Mouse (Mus musculus) MEL (cell line): ENCODE measurements at regions not wholly inside any gene's neighbourhood (a gene's known extent, or its start where the extent isn't known, plus 50 kb on each side); places are given as distances from the start of the nearest gene placed in this dataset.

Source experiments
- DNase-seq: peaks from one replicate; pipeline ENCODE4 v3.0.0; 2011; ENCODE audit warnings: low read depth, low spot score
- H3K27ac ChIP-seq: 2 replicates; pipeline ENCODE4 v1.5.1; 2012; ENCODE audit warnings: low read depth, mild to moderate bottlenecking, control low read depth, low read length, moderate library complexity; ENCODE audit not compliant: control insufficient read depth
- H3K27me3 ChIP-seq, 2 experiments: fragments of 150-350 bp in 1 of 2; sonication (generic) in 1 of 2; 2 replicates each; pipeline ENCODE4 v1.6.1; 2012; ENCODE audit warnings: low read length in 2 of 2, mild to moderate bottlenecking in 2 of 2, improper control_type of control experiment in 1 of 2, moderate library complexity in 1 of 2; ENCODE audit not compliant: insufficient read depth in 2 of 2, control insufficient read depth in 1 of 2
- H3K36me3 ChIP-seq, 2 experiments: 2 replicates each; pipeline ENCODE4 v1.6.1; 2012 to 2014; ENCODE audit warnings: low read length in 2 of 2, improper control_type of control experiment in 1 of 2, inconsistent platforms in 1 of 2, mild to moderate bottlenecking in 1 of 2; ENCODE audit not compliant: insufficient read depth in 2 of 2, control insufficient read depth in 1 of 2
- H3K4me1 ChIP-seq, 2 experiments: fragments of 150-350 bp in 1 of 2; sonication (generic) in 1 of 2; 2 replicates each; pipeline ENCODE4 v1.6.1; 2012; ENCODE audit warnings: low read length in 2 of 2, improper control_type of control experiment in 1 of 2, mild to moderate bottlenecking in 1 of 2; ENCODE audit not compliant: insufficient read depth in 2 of 2, control insufficient read depth in 1 of 2
- H3K4me3 ChIP-seq, 2 experiments: fragments of 150-350 bp in 1 of 2; sonication (generic) in 1 of 2; 2 replicates each; pipeline ENCODE4 v1.5.1; 2012; ENCODE audit warnings: low read depth in 2 of 2, low read length in 2 of 2, mild to moderate bottlenecking in 2 of 2, moderate library complexity in 2 of 2, control low read depth in 1 of 2, improper control_type of control experiment in 1 of 2; ENCODE audit not compliant: control insufficient read depth in 1 of 2, insufficient read depth in 1 of 2
- H3K79me2 ChIP-seq: 2 replicates; pipeline ENCODE4 v1.6.1; 2012; ENCODE audit warnings: mild to moderate bottlenecking, low read length, moderate library complexity; ENCODE audit not compliant: control insufficient read depth, poor library complexity, insufficient read depth
- H3K9ac ChIP-seq: 2 replicates; pipeline ENCODE4 v1.6.1; 2012; ENCODE audit warnings: low read depth, mild to moderate bottlenecking, control low read depth, low read length, moderate library complexity; ENCODE audit not compliant: control insufficient read depth, poor library complexity, severe bottlenecking
- H3K9me3 ChIP-seq: fragments of 150-350 bp; sonication (generic); replicated peaks from 2 replicates; pipeline ENCODE4 v1.6.1; 2012; ENCODE audit warnings: mild to moderate bottlenecking, low read length, improper control_type of control experiment, moderate library complexity; ENCODE audit not compliant: insufficient read depth
- BHLHE40 ChIP-seq: IDR thresholded peaks from 2 replicates; pipeline ENCODE4 v1.6.1; 2012; ENCODE audit warnings: low read depth, mild to moderate bottlenecking, inconsistent platforms, low read length, improper control_type of control experiment, borderline replicate concordance
- CTCF ChIP-seq, 3 experiments: IDR thresholded peaks in 2 of 3; conservative IDR thresholded peaks in 1 of 3; 2 replicates each; pipeline ENCODE4 v1.5.1; 2011 to 2012; ENCODE audit warnings: low read length in 3 of 3, low read depth in 2 of 3, mild to moderate bottlenecking in 2 of 3, improper control_type of control experiment in 1 of 3, inconsistent platforms in 1 of 3, mixed read lengths in 1 of 3, moderate library complexity in 1 of 3; ENCODE audit not compliant: control insufficient read depth in 1 of 3, insufficient read depth in 1 of 3, poor library complexity in 1 of 3, severe bottlenecking in 1 of 3
- E2F4 ChIP-seq: IDR thresholded peaks from 2 replicates; pipeline ENCODE4 v1.6.1; 2011; ENCODE audit warnings: low read depth, low read length, improper control_type of control experiment, borderline replicate concordance
- GATA1 ChIP-seq: IDR thresholded peaks from 2 replicates; pipeline ENCODE4 v1.6.1; 2011; ENCODE audit warnings: low read depth, low read length, improper control_type of control experiment
- HCFC1 ChIP-seq: IDR thresholded peaks from 2 replicates; pipeline ENCODE4 v1.6.1; 2012; ENCODE audit warnings: low read depth, mild to moderate bottlenecking, inconsistent platforms, low read length, improper control_type of control experiment, moderate library complexity
- KAT2A ChIP-seq: conservative IDR thresholded peaks from 2 replicates; pipeline ENCODE4 v1.6.1; 2012; ENCODE audit warnings: low read depth, low read length, improper control_type of control experiment, inconsistent platforms
- MAFK ChIP-seq: IDR thresholded peaks from 2 replicates; pipeline ENCODE4 v1.6.1; 2011; ENCODE audit warnings: low read depth, mild to moderate bottlenecking, low read length, improper control_type of control experiment, borderline replicate concordance
- MEF2A ChIP-seq: IDR thresholded peaks from 2 replicates; pipeline ENCODE4 v1.6.1; 2014; ENCODE audit warnings: low read depth, mild to moderate bottlenecking, inconsistent platforms, low read length, improper control_type of control experiment; ENCODE audit not compliant: poor library complexity, insufficient replicate concordance, severe bottlenecking; ENCODE audit errors: extremely low read depth
- MYC ChIP-seq: IDR thresholded peaks from 2 replicates; pipeline ENCODE4 v1.6.1; 2011; ENCODE audit warnings: low read depth, mild to moderate bottlenecking, low read length, improper control_type of control experiment, moderate library complexity
- NRF1 ChIP-seq: IDR thresholded peaks from 2 replicates; pipeline ENCODE4 v1.6.1; 2014; ENCODE audit warnings: low read depth, mild to moderate bottlenecking, inconsistent platforms, low read length, improper control_type of control experiment, moderate library complexity; ENCODE audit not compliant: poor library complexity, insufficient read depth, severe bottlenecking
- TAL1 ChIP-seq: IDR thresholded peaks from 2 replicates; pipeline ENCODE4 v1.6.1; 2012; ENCODE audit warnings: mild to moderate bottlenecking, inconsistent platforms, low read length, moderate library complexity, mixed read lengths
- TCF12 ChIP-seq: IDR thresholded peaks from 2 replicates; pipeline ENCODE4 v1.6.1; 2014; ENCODE audit warnings: low read depth, mild to moderate bottlenecking, inconsistent platforms, low read length, improper control_type of control experiment, moderate library complexity
- USF2 ChIP-seq, 2 experiments: IDR thresholded peaks; 2 replicates each; pipeline ENCODE4 v1.6.1; 2011 to 2012; ENCODE audit warnings: improper control_type of control experiment in 2 of 2, low read length in 2 of 2, borderline replicate concordance in 1 of 2, inconsistent platforms in 1 of 2, low read depth in 1 of 2, mild to moderate bottlenecking in 1 of 2; ENCODE audit not compliant: insufficient read depth in 1 of 2
- ZKSCAN1 ChIP-seq: IDR thresholded peaks from 2 replicates; pipeline ENCODE4 v1.6.1; 2012; ENCODE audit warnings: low read depth, mild to moderate bottlenecking, inconsistent platforms, low read length, improper control_type of control experiment, moderate library complexity

DNA sequence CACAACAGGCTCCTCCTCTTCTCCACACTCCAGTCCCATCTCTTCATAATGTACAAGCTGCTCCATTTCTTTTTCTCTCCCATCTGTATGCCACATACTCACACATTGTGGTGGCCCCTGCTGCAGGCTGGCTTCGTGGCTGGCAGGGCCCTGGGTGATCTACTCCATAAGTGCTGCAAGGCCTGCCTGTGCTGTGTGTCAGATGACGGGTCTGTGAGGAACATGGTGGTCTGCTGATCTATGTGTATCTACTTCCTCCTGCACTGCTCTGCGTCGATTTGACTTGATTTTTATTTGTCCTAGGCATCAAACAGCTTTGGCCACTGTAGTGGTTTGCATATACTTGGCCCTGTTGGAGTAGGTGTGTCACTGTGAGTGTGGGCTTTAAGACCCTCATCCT is 83.4 kb upstream of the Ltbp1 start:
- H3K4me3 ChIP-seq, result no peak overlapping the region
- H3K79me2 ChIP-seq, result no peaks in the 10 kb centered on the region
- no peak overlapping the region for H3K9ac ChIP-seq
- H3K9me3 ChIP-seq, result no peaks in the 10 kb centered on the region
- DNase-seq, result no peak
- no peaks in the 10 kb centered on the region for H3K36me3 ChIP-seq
- no peaks in the 10 kb centered on the region for H3K27me3 ChIP-seq
- no peak overlapping the region for H3K27ac ChIP-seq
- TF ChIP-seq MAFK, result no peak
- TF ChIP-seq USF2 (IDR thresholded peaks at IDR 0.05; ENCODE audit: borderline replicate concordance in 1 of 2, insufficient read depth in 1 of 2, low read depth in 1 of 2, low read length in 2 of 2), result no peak
- no peak for TF ChIP-seq CTCF (IDR thresholded peaks at IDR 0.05 in 2 of 3, conservative IDR thresholded peaks at IDR 0.05 in 1 of 3; ENCODE audit: control insufficient read depth in 1 of 3, insufficient read depth in 1 of 3, low read depth in 2 of 3, low read length in 3 of 3, poor library complexity in 1 of 3, severe bottlenecking in 1 of 3)
- no peak for TF ChIP-seq HCFC1
- no peak for TF ChIP-seq BHLHE40
- TF ChIP-seq KAT2A, result no peak
- H3K4me1 ChIP-seq, result no peaks in the 10 kb centered on the region

DNA sequence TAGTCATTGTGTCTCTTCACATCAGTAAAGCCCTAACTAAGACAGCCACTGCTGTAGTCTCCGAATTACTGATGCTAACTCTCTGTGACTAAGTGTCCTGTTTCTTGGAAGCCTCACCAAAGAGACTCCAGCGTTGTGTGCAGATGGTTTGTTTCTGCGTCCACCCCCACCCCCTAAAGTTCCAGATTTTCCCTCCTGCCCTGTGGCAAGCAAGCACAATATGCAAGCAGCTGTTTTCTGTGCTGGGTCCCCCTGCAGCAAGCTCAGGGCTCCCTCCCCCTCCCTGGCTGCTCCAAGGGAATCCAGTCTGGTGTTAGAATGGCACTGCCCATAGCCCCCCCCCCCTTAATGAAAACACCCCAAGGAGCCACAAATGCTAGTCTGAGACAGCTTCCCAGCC is 82.8 kb upstream of the Ltbp1 start:
- Histone ChIP-seq H3K4me1 (no peaks in the 10 kb centered on the region), H3K9me3 (no peaks in the 10 kb centered on the region), H3K9ac (no peak overlapping the region), H3K36me3 (no peaks in the 10 kb centered on the region), H3K79me2 (no peaks in the 10 kb centered on the region), H3K27me3 (no peaks in the 10 kb centered on the region), H3K4me3 (no peak overlapping the region), H3K27ac (no peak overlapping the region)
- DNase-seq, result no peak
- TF ChIP-seq HCFC1, result no peak
- no peak for TF ChIP-seq BHLHE40
- TF ChIP-seq E2F4, result no peak
- TF ChIP-seq TAL1, result no peak
- no peak for TF ChIP-seq ZKSCAN1
- TF ChIP-seq NRF1, result no peak
- TF ChIP-seq MEF2A, result no peak
- no peak for TF ChIP-seq TCF12
- no peak for TF ChIP-seq KAT2A
- no peak for TF ChIP-seq MYC
- no peak for TF ChIP-seq CTCF (IDR thresholded peaks at IDR 0.05 in 2 of 3, conservative IDR thresholded peaks at IDR 0.05 in 1 of 3; ENCODE audit: control insufficient read depth in 1 of 3, insufficient read depth in 1 of 3, low read depth in 2 of 3, low read length in 3 of 3, poor library complexity in 1 of 3, severe bottlenecking in 1 of 3)
- TF ChIP-seq GATA1, result no peak
